Mouse (Mus musculus) gastrocnemius, postnatal 36 days (tissue): ENCODE measurements around the gene Sun2. TPM values are rescaled to one million over a fixed set of nuclear protein-coding genes. Genes with fewer than 3 reads are reported as not detected.
A peak's percentile ranks its signal among the peaks of the same experiment; 100 is the strongest.

Experiments used
- DNase-seq, 2 experiments: peaks; one replicate each; pipeline ENCODE4 v3.0.0; 2022
- intact Hi-C: fragments of 180-260 bp; cut with DNase I; formaldehyde crosslinking; loops from one replicate; pipeline ENCODE4 v1.15.1; 2025
- total RNA-seq, 2 experiments: library from RNA; stranded (reverse); gene quantifications; 2 replicates each; pipeline ENCODE4 v1.2.3; 2021

Sun2 gene
- total RNA-seq, 2 experiments from 2014 or later, result 76.2 to 86.8 TPM

DNA sequence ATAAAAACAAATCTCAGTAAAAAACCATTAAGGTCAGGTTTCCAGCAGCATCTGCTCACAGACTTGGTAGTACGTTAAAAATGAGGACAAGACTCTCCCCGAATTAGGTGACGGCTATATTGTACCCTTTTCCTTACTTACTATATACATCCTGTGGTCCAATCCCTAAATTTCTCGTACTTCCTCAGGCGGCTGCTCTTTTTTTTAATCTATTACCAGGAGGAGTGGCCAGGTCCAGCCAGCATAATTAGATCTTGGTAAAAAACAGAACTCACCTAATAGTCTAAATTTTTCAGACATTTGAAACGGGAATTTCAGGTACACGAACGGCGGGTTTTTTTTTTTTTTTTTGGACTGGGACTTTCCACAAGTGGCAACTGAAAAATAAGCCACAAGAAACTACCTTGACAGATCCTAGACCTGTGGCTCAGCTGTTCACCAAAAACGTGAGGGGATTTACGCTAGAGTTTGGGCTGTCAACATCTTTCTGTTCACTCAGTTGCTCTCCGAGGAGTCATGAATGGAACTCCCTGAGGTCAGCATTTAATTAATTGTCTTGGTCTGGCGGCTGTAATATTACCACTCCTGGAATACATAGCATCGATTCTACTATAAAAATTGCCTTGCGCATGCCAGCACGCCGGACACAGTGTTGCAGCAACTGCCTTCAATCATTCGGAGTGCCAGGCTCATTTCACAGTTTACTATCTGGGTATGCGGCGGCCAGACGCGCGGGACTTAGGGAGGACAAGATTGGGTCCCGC is 52.5 kb downstream of the Sun2 start:
- no peak for DNase-seq
- intact Hi-C loops, result no loop called here

DNA sequence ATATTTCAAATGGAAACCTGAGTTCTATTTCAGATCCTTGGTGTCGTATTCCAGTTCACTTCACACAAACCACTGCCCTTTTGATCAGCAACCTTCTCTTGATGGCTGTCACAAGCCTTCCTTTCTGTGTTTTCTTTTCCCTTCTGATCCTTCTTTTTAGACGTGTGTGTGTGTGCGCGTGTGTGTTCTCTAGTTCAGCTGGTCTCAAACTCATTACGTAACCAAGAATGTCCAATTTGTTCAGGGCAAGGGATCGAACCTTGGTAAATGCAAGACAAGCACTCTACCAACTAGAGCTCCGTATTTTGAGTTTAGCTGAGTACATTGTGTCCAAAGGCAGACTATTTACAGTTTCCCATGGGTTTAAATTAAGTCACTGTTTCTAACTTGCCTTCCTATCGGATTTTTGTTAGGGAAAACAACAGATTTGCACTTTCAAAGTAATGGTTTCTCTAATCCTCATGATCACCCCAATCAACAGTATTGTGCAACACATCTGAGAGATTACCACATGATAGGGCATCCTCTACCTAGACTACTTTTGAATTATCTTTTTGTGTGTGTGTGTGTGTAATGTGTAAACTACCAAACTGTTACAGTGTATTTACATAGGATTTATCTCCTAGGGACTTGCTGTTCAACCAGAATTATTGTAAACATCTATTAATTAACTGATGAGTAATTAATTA is 53.9 kb downstream of the Sun2 start:
- no peak for DNase-seq
- intact Hi-C loops, result no loop called here

DNA sequence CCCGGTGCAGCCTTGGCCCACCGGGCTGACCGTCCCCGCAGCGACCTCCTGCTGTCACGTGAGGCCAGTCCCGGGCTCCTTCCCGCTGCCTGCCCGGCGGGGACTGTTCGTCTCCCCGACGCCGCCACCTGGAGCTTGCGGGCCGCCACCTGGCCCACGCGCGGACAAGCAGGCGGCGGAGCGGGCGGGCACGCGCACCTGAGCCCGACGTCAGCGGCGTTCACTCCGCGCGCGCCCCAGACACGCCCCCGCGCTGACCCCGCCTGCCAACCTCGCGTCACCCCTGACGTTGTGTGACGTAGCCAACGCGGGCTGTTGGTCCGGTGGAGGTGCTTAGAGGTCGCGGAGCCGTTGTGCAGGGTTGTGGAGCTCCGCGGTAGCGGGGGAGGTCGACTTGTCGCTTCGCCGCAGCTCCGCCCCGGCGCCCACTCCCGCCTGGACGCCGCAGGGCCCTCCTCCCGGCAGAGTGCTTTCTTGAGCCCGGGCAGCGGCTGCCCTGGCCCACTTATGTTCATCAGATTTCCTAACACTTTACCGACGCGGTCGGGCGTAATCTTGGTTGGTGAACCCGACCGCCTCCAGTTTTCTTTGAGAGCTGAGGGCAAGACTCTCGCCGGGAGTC is 54.6 kb downstream of the Sun2 start, which contains the start of gene Josd1:
Gene Josd1 (minus strand): TSS at position 274 of the 622 bp plus-strand sequence.
- intact Hi-C loops, result no loop called here
- peak; percentile 94 to 98 for DNase-seq

DNA sequence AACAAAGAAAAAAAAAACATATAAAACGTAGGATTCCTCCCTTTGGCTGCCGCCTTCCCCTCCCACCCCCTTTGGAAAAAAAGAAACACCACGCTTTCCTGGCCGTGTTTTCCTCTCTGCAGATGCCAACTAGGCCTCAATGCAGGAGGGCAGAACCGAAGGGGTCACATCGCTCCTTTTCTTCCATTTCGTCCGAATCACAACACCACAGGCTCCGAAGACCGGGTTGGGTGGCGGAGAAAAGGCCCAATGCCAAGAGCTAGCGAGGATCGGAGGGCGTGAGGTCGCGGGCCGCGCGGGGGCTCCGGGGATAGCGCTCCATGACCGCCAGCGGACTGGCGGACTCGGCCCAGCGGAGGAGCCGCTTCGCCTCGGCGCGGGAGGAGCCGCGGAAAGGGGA is 55.2 kb downstream of the Sun2 start:
- peak in 1 of 2 experiments; percentile 14 for DNase-seq
- intact Hi-C loops, result no loop called here

DNA sequence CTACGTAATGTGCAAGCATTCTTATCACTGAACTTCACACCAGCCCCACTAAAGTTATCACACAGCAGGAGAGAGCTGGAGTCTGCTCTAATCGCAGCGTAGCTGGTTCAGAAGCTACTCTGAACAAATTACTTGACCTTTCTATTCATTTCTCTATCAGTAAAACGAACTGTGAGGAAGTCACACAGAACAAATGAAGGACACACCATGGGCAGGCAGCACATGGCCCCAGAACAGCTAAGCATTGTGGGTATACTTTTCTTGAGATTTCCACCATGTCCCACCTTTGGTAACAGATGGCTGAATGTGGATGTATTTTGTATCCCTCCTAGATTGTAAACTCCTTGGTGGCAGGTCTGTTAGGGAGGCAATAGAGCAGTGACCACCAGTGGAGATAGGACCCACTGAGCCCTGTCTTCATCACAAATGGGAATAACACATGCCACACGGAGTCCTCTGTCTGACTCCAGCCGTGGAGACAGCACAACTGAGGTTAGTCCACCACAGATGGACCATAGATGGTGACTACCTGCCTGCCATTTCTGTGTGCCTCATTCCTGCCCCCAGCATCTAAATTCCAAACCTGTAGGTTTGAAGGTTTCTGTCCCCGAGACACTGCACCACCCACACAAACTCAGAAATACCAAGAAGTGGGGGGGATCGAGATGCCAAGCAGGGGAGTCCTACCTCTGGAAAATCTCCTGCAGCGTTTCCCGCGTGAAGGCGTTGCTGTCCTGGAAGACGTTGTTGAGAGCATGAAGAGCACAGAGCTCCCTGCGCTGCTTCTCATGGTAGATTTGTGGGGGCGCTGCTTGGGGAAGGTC is 56.1 kb downstream of the Sun2 start:
- intact Hi-C loops, result no loop called here
- DNase-seq, result no peak

DNA sequence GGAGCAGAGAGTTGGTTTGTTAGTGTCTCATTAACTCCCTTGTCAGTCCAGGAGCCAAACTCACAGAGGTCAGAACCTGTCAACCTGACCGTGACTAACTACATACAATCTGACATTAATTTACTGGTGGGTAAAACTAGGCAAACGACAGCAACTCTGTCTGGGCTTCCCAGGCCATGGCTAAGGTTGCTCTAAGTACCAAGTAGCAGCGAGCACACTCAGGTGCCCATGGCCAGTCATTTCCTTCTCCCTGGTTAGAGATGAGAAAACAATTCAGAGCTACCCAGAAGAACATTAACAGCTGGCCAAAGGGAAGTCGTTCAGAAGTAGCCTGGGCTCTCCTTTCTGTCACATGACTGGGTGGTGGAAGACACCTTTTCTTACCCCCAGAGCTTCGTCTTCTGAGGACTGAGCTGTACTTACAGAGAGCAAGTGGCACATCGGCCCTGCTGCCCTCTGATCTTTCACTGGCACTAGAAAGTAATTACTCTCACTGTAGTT is 57.1 kb downstream of the Sun2 start:
- intact Hi-C loops, result no loop called here
- DNase-seq, result no peak

DNA sequence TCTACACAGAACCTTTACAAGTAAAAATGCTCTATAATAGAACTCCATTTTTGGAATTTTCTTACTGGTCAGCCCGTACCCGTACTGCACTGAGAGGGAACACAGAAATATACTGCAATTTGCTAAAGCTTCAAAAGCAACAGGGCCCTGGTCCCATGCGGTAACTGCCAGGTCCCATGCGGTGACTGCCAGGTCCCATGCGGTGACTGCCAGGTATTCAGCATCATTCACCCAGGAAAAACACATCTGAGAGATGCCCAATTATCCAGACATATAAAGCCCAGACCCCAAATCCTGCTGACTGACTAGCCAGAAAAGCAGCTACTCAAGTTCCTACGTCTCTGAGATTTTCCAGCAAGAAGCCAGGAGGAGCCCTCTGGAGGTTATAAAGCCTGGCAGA is 57.7 kb downstream of the Sun2 start:
- intact Hi-C loops, result no loop called here
- DNase-seq, result no peak

DNA sequence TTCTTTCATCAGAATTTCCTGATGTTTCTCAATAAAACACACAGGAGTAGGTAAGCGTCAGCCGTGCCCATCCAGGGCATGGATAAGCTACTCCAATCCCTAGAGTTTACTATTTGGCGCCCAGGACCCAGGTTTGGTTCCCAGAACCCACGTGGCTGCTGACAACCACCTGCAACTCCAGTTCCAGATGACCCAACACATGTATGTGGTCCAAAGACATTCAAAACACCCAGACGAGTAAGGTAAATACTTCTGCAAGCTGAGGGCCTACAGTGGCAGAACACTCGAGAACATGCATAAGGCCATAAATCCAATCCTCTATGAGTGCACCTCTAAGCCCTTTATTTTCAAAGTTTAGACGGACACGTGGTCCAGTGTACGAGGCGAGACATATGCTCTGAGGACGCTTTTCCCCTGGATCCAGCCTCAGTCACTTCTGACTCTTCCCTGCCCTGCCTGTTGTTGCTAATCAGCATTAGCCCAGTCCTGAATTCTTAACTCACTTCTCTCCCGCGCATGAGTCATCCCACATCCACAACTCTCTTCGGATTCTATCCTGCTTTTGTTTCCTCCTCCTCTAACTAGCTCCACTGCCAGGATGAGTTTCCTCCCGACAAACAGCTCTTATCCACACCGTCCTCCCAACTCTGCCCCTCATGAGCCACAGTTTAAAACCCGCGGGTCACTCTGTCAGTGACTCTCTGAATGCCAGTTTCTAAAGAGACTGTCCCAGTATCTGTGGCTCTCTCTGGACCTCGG is 58.5 kb downstream of the Sun2 start:
- intact Hi-C loops, result no loop called here
- no peak for DNase-seq

DNA sequence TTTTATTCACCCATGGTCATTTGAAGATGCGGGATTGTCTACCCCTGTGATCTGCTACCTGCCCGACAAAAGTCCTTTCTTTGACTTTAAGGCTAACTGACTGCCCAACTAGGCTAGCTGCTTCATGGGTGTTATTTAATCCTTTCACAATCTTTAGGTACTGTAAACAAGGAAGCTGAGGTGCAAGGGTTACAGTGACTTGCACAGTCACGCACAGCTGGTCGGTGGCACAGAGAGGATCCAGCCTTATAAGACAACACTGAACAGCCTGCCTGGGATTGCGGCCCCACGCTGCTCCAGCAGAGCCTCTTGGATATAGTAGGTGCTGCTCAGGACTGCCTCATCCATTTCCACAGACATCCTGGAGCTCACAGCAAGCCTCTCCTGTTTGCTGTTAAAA is 59.2 kb downstream of the Sun2 start:
- intact Hi-C loops, result no loop called here
- DNase-seq, result no peak

DNA sequence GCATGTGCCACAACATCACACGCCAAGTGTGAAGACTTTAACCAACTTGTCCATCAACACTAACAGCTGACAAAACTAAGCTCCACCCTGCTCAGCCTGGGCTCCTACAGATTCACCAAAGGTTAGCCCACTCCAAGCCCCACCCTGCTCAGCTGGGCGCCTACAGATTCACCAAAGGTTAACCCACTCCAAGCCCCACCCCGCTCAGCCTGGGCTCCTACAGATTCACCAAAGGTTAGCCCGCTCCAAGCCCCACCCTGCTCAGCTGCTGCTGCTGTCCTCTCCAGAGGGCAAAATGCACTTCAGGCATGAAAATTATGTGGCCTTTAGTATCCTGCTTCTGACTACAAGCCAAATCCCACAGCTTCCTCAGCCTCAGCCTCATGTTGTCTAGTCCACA is 60.4 kb downstream of the Sun2 start:
- intact Hi-C loops, result no loop called here
- no peak for DNase-seq

DNA sequence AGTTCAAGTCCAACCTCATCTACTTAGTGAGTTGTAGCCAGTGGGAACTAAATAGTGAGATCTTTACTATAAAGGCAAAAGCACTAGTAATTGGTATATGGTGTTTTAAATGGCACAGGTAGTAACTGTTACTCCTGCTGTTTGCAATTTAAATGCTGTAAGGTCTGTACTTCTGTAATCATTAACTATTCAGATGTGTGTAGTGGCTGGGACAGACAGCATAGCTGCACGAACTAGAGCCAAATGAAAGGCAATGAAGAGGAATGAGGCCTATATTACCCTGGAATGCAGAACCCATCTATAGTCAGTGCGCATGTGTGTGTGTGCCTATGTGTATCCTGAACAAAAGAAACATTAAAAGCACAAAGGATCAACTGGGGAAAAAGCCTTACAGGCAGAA is 64.4 kb downstream of the Sun2 start:
- DNase-seq, result no peak
- intact Hi-C loops, result no loop called here

Other genes starting within 250 kb of the Sun2 start
- gene Kcnj4, start 237.3 kb downstream of the Sun2 start, total RNA-seq, result not detected
- gene Kdelr3, start 226.1 kb downstream of the Sun2 start, total RNA-seq, result 1 to 10 TPM; 4.0 to 4.3 TPM
- gene Ddx17, start 195.8 kb downstream of the Sun2 start, total RNA-seq, result 10 to 100 TPM; 54.3 to 67.2 TPM
- not detected for gene Dmc1, start 137.4 kb downstream of the Sun2 start, total RNA-seq
- under 1 TPM; 0.81 to 0.87 TPM for gene Fam227a, start 83.6 kb downstream of the Sun2 start, total RNA-seq
- gene Cby1, start 83.3 kb downstream of the Sun2 start, total RNA-seq, result 10 to 100 TPM; 12.1 to 14.5 TPM
- gene Tomm22, start 71.7 kb downstream of the Sun2 start, total RNA-seq, result 10 to 100 TPM; 56.5 to 60.2 TPM
- gene Josd1, start 54.6 kb downstream of the Sun2 start, total RNA-seq, result 10 to 100 TPM; 12.1 to 13.3 TPM
- 10 to 100 TPM; 22.5 to 24.2 TPM for gene Gtpbp1, start 51.7 kb downstream of the Sun2 start, total RNA-seq
- gene Dnal4, start 35.3 kb upstream of the Sun2 start, total RNA-seq, result 1 to 10 TPM; 4.9 to 6.0 TPM
- under 1 TPM; 0.66 to 0.72 TPM for gene Nptxr, start 62.2 kb upstream of the Sun2 start, total RNA-seq
- under 1 TPM in 1 of 2 experiments, not detected in 1; 0.26 TPM for gene Npcd, start 91.7 kb upstream of the Sun2 start, total RNA-seq
- gene Cbx6, start 92.2 kb upstream of the Sun2 start, total RNA-seq, result 10 to 100 TPM; 10.4 to 12.7 TPM
- gene Apobec3, start 149.1 kb upstream of the Sun2 start, total RNA-seq, result 1 to 10 TPM; 2.7 to 4.7 TPM
- 10 to 100 TPM; 10.8 to 16.8 TPM for gene Cbx7, start 228.6 kb upstream of the Sun2 start, total RNA-seq